Mouse (Mus musculus): Measurements from ENCODE around the gene Itga11.
"Not testable (repeated sequence)": the region's sequence is repeated elsewhere in the genome, so short reads cannot be mapped to it uniquely, and the experiment has no call there.

Gene Itga11

DNA sequence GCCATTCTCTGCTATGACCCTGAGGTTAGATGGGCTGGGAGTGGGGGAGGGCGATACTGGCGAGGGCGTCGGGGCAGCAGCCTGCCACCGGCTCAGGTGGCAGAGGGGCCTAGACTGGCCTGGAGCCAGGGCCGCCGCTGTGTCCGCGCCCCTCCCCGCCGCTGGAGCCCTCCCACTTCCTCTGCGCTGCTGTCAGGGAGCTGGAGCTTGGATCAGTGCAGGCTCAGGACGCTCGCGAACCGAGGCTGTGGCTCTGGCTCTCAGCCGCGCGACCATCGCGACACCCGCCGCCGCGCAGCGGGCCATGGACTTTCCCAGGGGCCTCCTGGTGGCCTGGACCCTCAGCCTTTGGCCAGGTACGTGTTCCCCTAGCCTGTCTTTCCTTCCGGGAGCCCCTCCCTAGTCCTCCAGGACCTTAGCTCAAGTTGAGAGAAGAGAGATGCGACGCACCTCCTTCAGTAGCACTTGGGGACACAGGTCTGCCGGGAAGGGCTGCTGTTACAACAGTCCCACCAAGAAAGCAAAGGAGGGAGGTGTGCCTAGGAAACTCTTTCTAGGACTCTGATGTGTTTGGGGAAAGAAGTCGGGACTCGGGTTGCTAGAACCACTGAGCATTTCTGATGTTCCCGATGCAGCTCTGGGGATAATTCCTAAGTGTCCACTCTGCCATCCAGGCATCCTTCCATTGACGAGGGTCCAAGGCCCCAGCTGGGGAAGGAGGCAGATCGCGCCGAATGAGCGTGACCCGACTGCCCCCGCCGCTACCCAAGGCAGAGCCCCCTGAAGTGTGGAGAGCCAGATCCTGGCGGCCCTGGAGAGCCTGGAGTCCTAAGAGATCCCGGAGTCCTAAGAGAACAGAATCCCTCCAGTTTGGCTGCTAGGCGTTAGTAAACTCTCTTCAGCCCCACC is at the start of gene Itga11:
Itga11 (plus strand) TSS at position 186 of the 909 bp plus-strand sequence.
- DNase-seq, result no peak

- no peak for DNase-seq
Observed at GRCm38 (mm10) chr9:62630631-62631240, 46.9 kb upstream of the Itga11 start.

- no peak for DNase-seq
Observed at GRCm38 (mm10) chr9:62632392-62632791, 45.2 kb upstream of the Itga11 start.

DNA sequence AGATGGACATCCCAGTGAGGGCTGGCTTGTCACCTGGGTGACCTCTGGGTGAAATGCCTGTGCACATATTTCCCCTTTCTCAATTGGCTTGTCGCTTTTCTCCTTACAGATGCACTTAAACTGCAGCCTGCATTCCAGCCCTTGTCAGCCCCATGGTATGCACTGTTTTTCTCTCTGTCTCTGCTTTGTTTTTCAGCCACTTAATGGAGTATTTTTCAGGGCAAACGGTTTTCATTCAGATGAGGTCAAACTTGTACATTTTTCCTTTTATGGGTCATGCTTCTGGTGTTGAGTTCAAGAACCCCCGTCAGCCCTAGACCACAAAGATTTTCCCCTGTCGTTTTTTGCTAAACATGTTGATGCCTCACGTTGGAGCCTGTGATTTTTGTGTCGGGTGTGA is 39.6 kb upstream of the Itga11 start:
- no peak for DNase-seq

DNA sequence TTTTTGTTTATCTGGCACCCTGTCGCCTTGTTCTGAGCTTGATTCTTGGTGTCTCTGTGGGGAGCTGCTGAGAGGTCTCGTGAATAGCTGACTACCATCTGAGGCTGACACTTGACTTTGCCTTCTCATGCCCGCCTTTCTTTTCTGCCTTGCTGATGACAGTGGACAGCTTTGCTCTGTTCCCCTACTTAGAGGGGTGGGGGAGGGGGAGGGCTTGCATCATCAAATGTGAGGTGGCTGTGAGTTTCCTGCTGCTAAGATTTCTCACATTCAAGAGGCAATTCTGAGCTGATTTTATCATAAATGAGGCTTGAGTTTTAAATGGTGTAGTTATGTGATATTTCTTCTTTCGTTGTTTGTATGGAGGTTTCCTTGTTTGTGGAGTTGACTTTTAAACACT is 37.9 kb upstream of the Itga11 start:
- DNase-seq, result no peak

DNA sequence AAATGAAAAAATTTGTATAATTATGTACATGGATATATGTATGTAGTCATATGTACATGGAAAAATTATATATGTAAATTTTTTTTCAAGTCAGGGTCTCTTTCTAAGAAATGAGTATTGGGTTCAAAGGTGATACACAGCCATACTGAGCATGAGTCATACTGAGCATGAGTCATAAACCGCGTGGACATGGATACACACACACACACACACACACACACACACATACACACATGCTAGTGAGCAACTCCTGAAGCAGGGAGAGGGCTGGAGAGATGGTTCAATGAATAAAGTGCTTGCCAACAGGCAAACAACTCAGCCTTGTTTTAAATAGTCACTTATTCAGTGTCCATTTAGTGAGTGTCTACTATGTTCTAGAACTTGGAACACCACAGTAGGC is 37.4 kb upstream of the Itga11 start:
- no peak for DNase-seq

GRCm38 (mm10) chr9:62645716-62646400 is 31.8 kb upstream of the Itga11 start:
- no peak for DNase-seq

DNA sequence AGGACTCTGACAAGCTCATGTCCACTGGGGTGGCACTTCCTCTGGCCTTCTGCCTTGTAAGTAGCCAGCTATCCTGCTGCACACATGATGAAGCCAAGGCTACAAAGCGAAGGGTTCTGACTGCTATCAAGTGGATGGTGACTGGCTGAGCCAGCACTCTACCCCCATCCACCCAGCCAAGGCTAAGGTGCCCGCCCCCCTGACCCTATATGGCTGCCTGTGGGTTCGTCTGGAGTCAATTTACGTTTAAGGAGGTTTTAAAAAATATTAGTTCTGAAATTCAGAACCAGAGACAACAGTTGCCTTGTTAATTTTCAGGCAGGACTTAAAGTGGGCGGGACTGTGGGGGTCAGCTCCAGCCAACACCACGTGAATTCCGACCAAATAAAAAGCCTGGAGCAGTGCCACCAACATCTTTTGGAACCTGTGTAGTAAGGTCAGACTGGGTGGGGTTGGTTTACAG is 30.9 kb upstream of the Itga11 start:
- no peak for DNase-seq

GRCm38 (mm10) chr9:62649444-62649843 is 28.2 kb upstream of the Itga11 start:
- no peak for DNase-seq

GRCm38 (mm10) chr9:62650764-62651163 is 26.9 kb upstream of the Itga11 start:
- no peak for DNase-seq

GRCm38 (mm10) chr9:62654336-62654735 is 23.3 kb upstream of the Itga11 start:
- no peak for DNase-seq

GRCm38 (mm10) chr9:62658016-62658415 is 19.6 kb upstream of the Itga11 start:
- no peak for DNase-seq

- no peak for DNase-seq
Observed at GRCm38 (mm10) chr9:62659026-62659425, 18.6 kb upstream of the Itga11 start.

DNA sequence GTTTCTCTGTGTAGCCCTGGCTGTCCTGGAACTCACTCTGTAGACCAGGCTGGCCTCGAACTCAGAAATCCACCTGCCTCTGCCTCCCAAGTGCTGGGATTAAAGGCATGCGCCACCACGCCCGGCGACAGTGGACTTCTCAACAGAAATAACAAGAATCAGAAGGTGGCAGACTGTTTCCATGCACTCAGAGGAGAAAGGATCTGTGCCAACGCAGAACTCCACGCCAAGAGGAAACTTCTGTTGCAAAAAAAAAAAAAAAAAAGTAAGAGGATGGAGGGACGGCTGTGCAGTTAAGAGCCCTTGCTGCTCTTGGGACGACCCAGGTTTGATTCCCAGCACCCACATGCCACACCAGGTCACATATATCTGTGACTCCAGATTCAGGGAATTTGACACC is 16.7 kb upstream of the Itga11 start:
- DNase-seq, result not testable (repeated sequence)

DNA sequence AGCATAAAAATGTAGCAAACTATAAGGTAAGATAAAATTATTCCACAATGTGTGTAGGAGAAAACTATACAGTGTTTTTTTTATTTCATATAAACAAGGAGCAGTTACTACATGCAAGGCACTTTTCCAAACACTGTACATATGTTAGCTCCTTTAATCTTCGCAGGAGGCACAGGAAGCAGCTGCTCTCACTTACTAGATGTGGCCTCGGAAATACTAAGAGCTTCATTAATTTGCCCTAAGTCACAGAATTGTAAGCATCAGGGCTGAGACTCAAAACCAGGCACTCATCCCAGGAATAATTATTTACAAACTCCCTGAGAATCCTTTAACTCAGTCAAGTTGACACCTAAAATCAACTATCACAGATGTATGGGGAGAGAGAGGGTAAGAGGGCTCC is 14.2 kb upstream of the Itga11 start:
- no peak for DNase-seq

- DNase-seq, result no peak
Observed at GRCm38 (mm10) chr9:62664115-62664725, 13.4 kb upstream of the Itga11 start.

DNA sequence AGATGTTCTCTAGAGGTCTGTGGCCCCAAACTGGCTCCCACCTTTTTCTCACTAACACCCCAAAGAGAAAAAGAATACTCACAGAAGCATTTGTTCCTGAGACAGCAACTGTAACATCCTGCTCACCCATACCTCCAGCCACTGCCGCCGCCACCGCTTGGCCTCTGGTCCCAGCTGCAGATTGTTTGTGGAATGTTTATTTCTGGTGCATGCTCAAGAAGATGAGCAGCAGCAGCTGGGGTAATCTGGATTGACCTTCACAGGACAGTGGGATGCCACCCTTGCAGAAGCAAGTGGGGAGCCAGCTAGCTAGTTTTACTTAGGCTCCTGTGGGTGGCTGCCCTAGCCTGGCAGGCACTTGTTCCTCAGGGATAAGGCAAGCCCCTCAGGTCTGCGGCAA is 11.7 kb upstream of the Itga11 start:
- no peak for DNase-seq

GRCm38 (mm10) chr9:62668503-62668902 is 9.1 kb upstream of the Itga11 start:
- DNase-seq, result no peak

- DNase-seq, result no peak
Observed at GRCm38 (mm10) chr9:62673241-62673640, 4.4 kb upstream of the Itga11 start.

DNA sequence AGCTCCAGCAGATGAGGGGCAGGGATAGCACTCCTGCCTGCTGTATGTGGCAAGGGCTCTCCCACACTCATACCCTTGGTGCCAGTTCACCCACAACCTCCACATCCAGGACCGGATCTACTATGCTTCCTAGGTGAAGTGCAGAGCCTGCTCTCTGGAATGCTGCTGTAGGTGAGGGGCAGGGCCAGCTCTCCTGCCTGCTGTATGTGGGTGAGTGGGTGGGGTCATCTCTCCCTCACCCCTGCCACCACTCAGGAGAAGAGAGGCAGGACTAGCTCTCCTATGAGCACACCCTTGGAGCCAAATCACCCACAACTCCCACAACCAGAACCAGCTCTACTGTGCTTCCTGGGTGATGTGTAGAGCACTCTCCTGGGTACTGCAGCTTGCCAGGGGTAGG is 2.5 kb upstream of the Itga11 start:
- DNase-seq, result no peak

DNA sequence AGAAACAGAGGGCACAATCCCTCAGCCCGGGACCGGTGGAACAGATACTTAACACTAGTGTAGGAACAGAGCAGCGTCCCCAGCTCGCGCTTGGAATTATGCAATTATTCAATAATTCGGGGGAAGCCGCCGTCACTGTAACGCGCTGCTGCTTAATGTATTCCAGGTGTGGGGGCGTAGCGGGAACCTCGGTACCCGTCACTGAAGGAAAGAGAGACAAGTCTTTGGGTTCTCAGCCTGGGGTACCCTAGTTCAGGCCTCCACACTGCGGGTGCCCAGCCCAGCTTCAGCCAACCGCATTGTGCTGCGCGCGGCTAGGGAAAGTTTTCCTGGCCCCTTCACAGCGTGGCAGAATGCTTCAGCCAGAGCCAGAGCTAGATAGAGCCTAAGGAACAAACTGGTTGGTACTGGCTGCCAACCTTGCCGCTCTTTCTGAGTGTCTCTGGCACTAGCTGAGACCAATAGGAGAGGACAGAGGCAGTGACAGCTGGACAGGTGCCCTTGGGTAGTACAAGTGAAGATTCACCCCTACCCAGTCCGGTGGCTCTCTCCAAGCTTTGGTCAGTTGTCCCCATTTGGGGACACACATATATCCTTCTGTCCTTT is 1.0 kb downstream of the Itga11 start:
- DNase-seq, result no peak

DNA sequence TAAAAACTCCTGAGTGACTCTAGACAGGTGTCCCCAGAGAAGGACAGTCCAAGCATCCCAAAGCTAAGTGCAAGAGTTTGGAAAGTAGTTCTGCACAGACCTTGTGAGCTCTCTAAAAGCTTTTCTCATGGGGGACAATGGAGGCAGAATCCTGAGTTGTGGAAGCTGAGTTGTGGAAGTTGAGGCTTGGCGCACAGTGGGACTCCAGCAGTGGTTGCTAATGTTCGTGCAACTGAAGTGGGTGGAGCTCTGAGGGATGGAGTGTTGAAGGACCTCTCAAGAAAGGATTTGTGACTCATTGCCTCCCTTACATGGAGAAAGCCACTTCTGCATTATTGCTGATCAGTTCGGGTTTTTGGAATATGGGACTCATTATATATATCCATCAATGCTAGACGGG is 1.8 kb downstream of the Itga11 start:
- no peak for DNase-seq

GRCm38 (mm10) chr9:62684311-62684710 is 6.7 kb downstream of the Itga11 start:
- no peak for DNase-seq
